Mouse (Mus musculus) midbrain, postnatal 0 days (tissue): ENCODE data around the gene Bbc3. TPM values are rescaled to one million over a fixed set of nuclear protein-coding genes. Genes with fewer than 3 reads are reported as not detected.
"Not testable (repeated sequence)": the region's sequence is repeated elsewhere in the genome, so short reads cannot be mapped to it uniquely, and the experiment has no call there.

Experiments used
- ATAC-seq: fragments of 200-750 bp; cut with Nextera tagmentation; 2 replicates; pipeline ENCODE4 v1.8.0; 2017; ENCODE audit warnings: moderate number of reproducible peaks, mild to moderate bottlenecking, moderate TSS enrichment, moderate library complexity; ENCODE audit not compliant: low FRiP score
- DNase-seq: peaks from one replicate; pipeline ENCODE4 v3.0.0-alpha.2; 2015; ENCODE audit warnings: low spot score
- H3K27ac ChIP-seq: fragments of 300-500 bp; sonication (generic); 2 replicates; pipeline ENCODE4 v1.5.1; 2014; ENCODE audit warnings: low read depth, mild to moderate bottlenecking, low read length, mixed read lengths
- H3K27me3 ChIP-seq: fragments of 300-500 bp; sonication (generic); 2 replicates; pipeline ENCODE4 v1.6.1; 2014; ENCODE audit warnings: low read length, control low read depth, mixed read lengths; ENCODE audit not compliant: insufficient read depth
- H3K36me3 ChIP-seq: fragments of 300-500 bp; sonication (generic); 2 replicates; pipeline ENCODE4 v1.6.1; 2014; ENCODE audit warnings: low read length, control low read depth, mixed read lengths; ENCODE audit not compliant: insufficient read depth
- H3K4me1 ChIP-seq: fragments of 300-500 bp; sonication (generic); 2 replicates; pipeline ENCODE4 v1.6.1; 2014; ENCODE audit warnings: mild to moderate bottlenecking, control low read depth, antibody characterized with exemption, low read length, mixed read lengths; ENCODE audit not compliant: insufficient read depth
- H3K4me2 ChIP-seq: fragments of 300-500 bp; sonication (generic); 2 replicates; pipeline ENCODE4 v1.6.1; 2014; ENCODE audit warnings: low read depth, mild to moderate bottlenecking, low read length, mixed read lengths; ENCODE audit not compliant: poor library complexity, severe bottlenecking
- H3K4me3 ChIP-seq: fragments of 300-500 bp; sonication (generic); 2 replicates; pipeline ENCODE4 v1.5.1; 2014; ENCODE audit warnings: low read depth, mild to moderate bottlenecking, low read length, moderate library complexity
- H3K9ac ChIP-seq: fragments of 300-500 bp; sonication (generic); replicated peaks from 2 replicates; pipeline ENCODE4 v1.6.1; 2014; ENCODE audit warnings: mild to moderate bottlenecking, low read length, moderate library complexity, mixed read lengths; ENCODE audit not compliant: poor library complexity, severe bottlenecking
- H3K9me3 ChIP-seq: fragments of 300-500 bp; sonication (generic); 2 replicates; pipeline ENCODE4 v1.6.1; 2016; ENCODE audit warnings: low read length, control low read depth
- CTCF ChIP-seq: IDR thresholded peaks from 2 replicates; pipeline ENCODE4 v1.5.1; 2016; ENCODE audit warnings: antibody characterized with exemption, mild to moderate bottlenecking
- WGBS: fragments of 180-500 bp; shearing (Covaris S2); extraction: QIAGEN DNeasy Blood & Tissue Kit; methylation state at CpG from one replicate; pipeline ENCODE4 v1.1.7; 2014; 5-methylcytosine and 5-hydroxymethylcytosine counted together
- polyA plus RNA-seq: library from polyadenylated mRNA; unstranded; fragments of >200 nt; fragmentation: Nextera tagmentation; extraction: Ambion mirVana; gene quantifications from 2 replicates; pipeline ENCODE4 v1.2.1, GENCODE M21; 2015
- total RNA-seq: library from RNA; depleted of rRNA; stranded (reverse); fragments of >200 nt; gene quantifications from 2 replicates; pipeline ENCODE4 v1.2.3, GENCODE M21; 2014; rRNA removed

The Bbc3 gene
- total RNA-seq (45.1 and 50.6 TPM in 2 replicates), polyA plus RNA-seq (38.9 and 39.0 TPM in 2 replicates)

- not testable (repeated sequence) for H3K4me1 ChIP-seq, H3K27me3 ChIP-seq, DNase-seq, H3K9me3 ChIP-seq, ATAC-seq, H3K36me3 ChIP-seq
- Histone ChIP-seq H3K4me3 (peak within 1 kb of the TSS; percentile 81), H3K4me2 (peak within 1 kb of the TSS; percentile 97), H3K9ac (peak within 1 kb of the TSS; percentile 66), H3K27ac (0 out of 2 replicates have a peak within 1 kb of the TSS, but pooled peaks have one; percentile 32)
- WGBS = 77% methylated on average over 1 of the region's 1 CpGs
Measured at GRCm38 (mm10) chr7:16308093-16308492, at the start of gene Bbc3. Gene Bbc3, plus strand, starts transcription at chr7:16308393.

- Histone ChIP-seq H3K27me3 (no peaks in the 10 kb centered on the region), H3K4me1 (no peaks in the 10 kb centered on the region), H3K9me3 (no peaks in the 10 kb centered on the region), H3K9ac (no peak within 1 kb of the TSS), H3K36me3 (no peaks in the 10 kb centered on the region), H3K27ac (no peak within 1 kb of the TSS), H3K4me3 (no peak within 1 kb of the TSS), H3K4me2 (no peak within 1 kb of the TSS)
- TF ChIP-seq CTCF = no peak
- 93% methylated on average over 5 of the region's 5 CpGs for WGBS
- DNase-seq (no peak), ATAC-seq (no peak)
Measured at GRCm38 (mm10) chr7:16259110-16259590, 49.0 kb upstream of the Bbc3 start, which contains the start of gene C5ar1. Gene C5ar1, minus strand, starts transcription at chr7:16259540.

GRCm38 (mm10) chr7:16261097-16261496 lies 47.1 kb upstream of the Bbc3 start:
- H3K4me3 ChIP-seq = no peak overlapping the region
- DNase-seq = no peak
- no peaks in the 10 kb centered on the region for H3K36me3 ChIP-seq
- no peak overlapping the region for H3K9ac ChIP-seq
- H3K27ac ChIP-seq = no peak overlapping the region
- no peaks in the 10 kb centered on the region for H3K9me3 ChIP-seq
- H3K27me3 ChIP-seq = no peaks in the 10 kb centered on the region
- no peak for TF ChIP-seq CTCF
- no peak for ATAC-seq
- H3K4me2 ChIP-seq = no peak overlapping the region
- WGBS = 95% methylated on average over 1 of the region's 1 CpGs
- no peaks in the 10 kb centered on the region for H3K4me1 ChIP-seq

DNA sequence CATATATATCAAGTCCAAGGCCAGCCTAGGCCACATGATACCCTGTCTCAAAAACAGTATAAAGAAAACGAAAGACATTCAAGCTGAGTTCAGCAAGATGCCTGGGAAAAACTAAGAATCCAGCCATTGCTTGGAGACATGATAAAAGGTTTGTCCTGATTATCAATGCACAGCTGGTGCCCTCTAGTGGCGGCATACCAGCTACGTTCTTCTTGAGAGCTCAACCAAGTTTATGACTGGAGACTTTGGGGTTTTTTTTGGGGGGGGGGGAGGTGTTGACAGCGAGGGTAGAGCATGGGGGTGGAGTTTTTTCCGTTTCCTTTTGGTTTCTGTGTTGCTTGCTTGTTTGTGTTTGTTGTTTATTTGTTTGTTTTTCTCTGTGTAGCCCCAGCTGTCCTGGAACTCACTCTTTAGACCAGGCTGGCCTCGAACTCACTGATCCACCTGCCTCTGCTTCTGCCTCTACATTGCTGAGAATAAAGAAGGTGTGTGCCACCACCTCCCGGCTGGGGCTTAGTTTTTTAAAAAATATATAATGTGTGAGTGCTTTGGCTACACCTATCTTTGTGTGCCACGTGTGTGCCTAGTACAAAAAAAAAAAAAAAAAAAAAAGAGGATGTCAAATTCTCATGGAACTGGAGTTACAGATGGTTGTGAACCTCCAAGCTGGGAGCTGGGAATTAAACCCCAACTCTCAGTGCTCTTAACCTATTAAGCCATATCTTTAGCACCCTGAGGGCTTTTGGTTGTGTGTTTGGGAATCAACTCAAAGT lies 45.0 kb upstream of the Bbc3 start:
- ATAC-seq = no peak
- WGBS = 31% methylated on average over 8 of the region's 8 CpGs

DNA sequence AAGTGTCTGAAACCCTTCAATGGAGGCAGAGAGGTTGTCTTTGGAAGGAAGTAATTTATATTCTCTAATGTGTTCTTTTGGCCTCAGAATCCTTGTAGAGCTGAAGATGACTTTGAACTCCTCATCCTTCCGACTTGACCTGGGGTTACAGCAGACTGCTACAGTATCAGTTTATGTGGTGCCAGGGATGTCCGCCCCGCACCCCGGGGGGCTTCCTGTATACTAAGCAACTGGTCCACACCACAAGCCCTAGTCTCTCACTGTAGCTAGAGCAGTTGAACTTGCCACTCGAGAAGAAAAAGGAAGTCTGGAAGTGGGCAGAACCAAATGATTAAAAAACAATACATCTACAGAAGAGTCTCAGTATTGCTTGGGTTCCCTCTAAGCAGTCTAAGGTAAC lies 44.4 kb upstream of the Bbc3 start:
- Histone ChIP-seq H3K36me3 (no peaks in the 10 kb centered on the region), H3K9ac (no peak overlapping the region), H3K4me1 (no peaks in the 10 kb centered on the region), H3K27me3 (no peaks in the 10 kb centered on the region), H3K4me3 (no peak overlapping the region), H3K27ac (no peak overlapping the region), H3K9me3 (no peaks in the 10 kb centered on the region), H3K4me2 (no peak overlapping the region)
- ATAC-seq (no peak), DNase-seq (no peak)
- TF ChIP-seq CTCF = no peak
- WGBS = 79% methylated on average over 5 of the region's 5 CpGs

More for the DNA sequence above, 45.0 kb upstream of the Bbc3 start:
- peak; percentile 86 for DNase-seq
- Histone ChIP-seq H3K36me3 (no peaks in the 10 kb centered on the region), H3K4me3 (no peak overlapping the region), H3K27ac (no peak overlapping the region), H3K9ac (no peak overlapping the region), H3K4me2 (no peak overlapping the region), H3K27me3 (no peaks in the 10 kb centered on the region), H3K4me1 (no peaks in the 10 kb centered on the region), H3K9me3 (no peaks in the 10 kb centered on the region)
- peak; percentile 78 for TF ChIP-seq CTCF

GRCm38 (mm10) chr7:16265856-16266255 lies 42.3 kb upstream of the Bbc3 start:
- TF ChIP-seq CTCF = no peak
- Histone ChIP-seq H3K9me3 (no peaks in the 10 kb centered on the region), H3K27me3 (no peaks in the 10 kb centered on the region), H3K4me2 (no peak overlapping the region), H3K4me1 (peaks cover 2% of the 10 kb centered on the region; the same call in 1 of the 2 replicates), H3K9ac (no peak overlapping the region), H3K4me3 (no peak overlapping the region), H3K36me3 (no peaks in the 10 kb centered on the region), H3K27ac (no peak overlapping the region)
- DNase-seq (no peak), ATAC-seq (no peak)
- WGBS = 88% methylated on average over 11 of the region's 11 CpGs

DNA sequence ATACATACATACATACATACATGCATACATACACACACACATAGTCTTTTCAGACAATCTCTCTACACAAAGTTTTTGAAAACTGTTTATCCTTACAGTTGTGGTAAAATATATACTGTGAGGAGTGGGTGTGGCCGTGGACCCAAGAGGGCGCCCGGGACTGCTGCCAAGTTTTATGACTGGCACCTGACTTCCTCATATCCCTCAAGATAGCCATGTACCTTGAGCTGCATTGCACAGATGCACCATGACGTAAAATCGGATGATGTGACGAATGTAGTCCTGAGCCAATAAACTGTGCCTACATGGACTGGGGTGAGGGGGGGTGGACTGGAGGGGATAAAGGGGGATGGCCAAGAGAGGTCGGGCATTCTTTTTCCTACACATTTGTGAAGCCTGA lies 41.6 kb upstream of the Bbc3 start:
- 90% methylated on average over 7 of the region's 7 CpGs for WGBS
- H3K4me1 ChIP-seq, H3K27me3 ChIP-seq, H3K4me2 ChIP-seq, ATAC-seq, H3K4me3 ChIP-seq, H3K9me3 ChIP-seq, H3K9ac ChIP-seq, DNase-seq, H3K36me3 ChIP-seq, H3K27ac ChIP-seq: not testable (repeated sequence)
